Mouse (Mus musculus): ENCODE data around the gene Qsox2. TPM values are rescaled to one million over a fixed set of nuclear protein-coding genes. Genes with fewer than 3 reads are reported as not detected.
A peak's percentile ranks its signal among the peaks of the same experiment; 100 is the strongest.

Gene Qsox2
- total RNA-seq, 4 experiments from 2014 or later = 22.9 to 26.5 (median 24.9) TPM

GRCm38 (mm10) chr2:26225242-26225641, 12.1 kb downstream of the Qsox2 start:
- DNase-seq (ENCODE audit: low spot score in 2 of 2) = no peak

GRCm38 (mm10) chr2:26223961-26224360, 13.4 kb downstream of the Qsox2 start:
- no peak for DNase-seq (ENCODE audit: low spot score in 2 of 2)

- DNase-seq (ENCODE audit: low spot score in 2 of 2) = peak; percentile 27 to 52
Measured at GRCm38 (mm10) chr2:26214526-26214925, 22.8 kb downstream of the Qsox2 start.

- no peak for DNase-seq (ENCODE audit: low spot score in 2 of 2)
Measured at GRCm38 (mm10) chr2:26209566-26209965, 27.8 kb downstream of the Qsox2 start.

GRCm38 (mm10) chr2:26208126-26208789, 29.1 kb downstream of the Qsox2 start, which contains the start of gene Lhx3:
Gene Lhx3 (minus strand): TSS chr2:26208289.
- DNase-seq (ENCODE audit: low spot score in 2 of 2) = peak in 1 of 2 experiments; percentile 38

GRCm38 (mm10) chr2:26207559-26207958, 29.8 kb downstream of the Qsox2 start:
- no peak for DNase-seq (ENCODE audit: low spot score in 2 of 2)

- no peak for DNase-seq (ENCODE audit: low spot score in 2 of 2)
Measured at GRCm38 (mm10) chr2:26205761-26206160, 31.6 kb downstream of the Qsox2 start.

- DNase-seq (ENCODE audit: low spot score in 2 of 2) = no peak
Measured at GRCm38 (mm10) chr2:26205126-26205525, 32.2 kb downstream of the Qsox2 start.

- peak in 1 of 2 experiments; percentile 19 for DNase-seq (ENCODE audit: low spot score in 2 of 2)
Measured at GRCm38 (mm10) chr2:26202849-26203475, 34.4 kb downstream of the Qsox2 start.

GRCm38 (mm10) chr2:26201926-26202848, 35.1 kb downstream of the Qsox2 start:
- no peak for DNase-seq (ENCODE audit: low spot score in 2 of 2)

- DNase-seq (ENCODE audit: low spot score in 2 of 2) = no peak
Measured at GRCm38 (mm10) chr2:26198488-26198887, 38.8 kb downstream of the Qsox2 start.

GRCm38 (mm10) chr2:26194552-26195339, 42.6 kb downstream of the Qsox2 start:
- DNase-seq (ENCODE audit: low spot score in 2 of 2) = no peak

GRCm38 (mm10) chr2:26188517-26188916, 48.8 kb downstream of the Qsox2 start:
- no peak for DNase-seq (ENCODE audit: low spot score in 2 of 2)

GRCm38 (mm10) chr2:26184352-26184751, 53.0 kb downstream of the Qsox2 start:
- no peak for DNase-seq (ENCODE audit: low spot score in 2 of 2)

- DNase-seq (ENCODE audit: low spot score in 2 of 2) = no peak
Measured at GRCm38 (mm10) chr2:26182646-26183045, 54.7 kb downstream of the Qsox2 start.

GRCm38 (mm10) chr2:26177189-26177588, 60.1 kb downstream of the Qsox2 start:
- no peak for DNase-seq (ENCODE audit: low spot score in 2 of 2)

GRCm38 (mm10) chr2:26176731-26177130, 60.6 kb downstream of the Qsox2 start:
- no peak for DNase-seq (ENCODE audit: low spot score in 2 of 2)

GRCm38 (mm10) chr2:26175191-26175590, 62.1 kb downstream of the Qsox2 start:
- no peak for DNase-seq (ENCODE audit: low spot score in 2 of 2)

GRCm38 (mm10) chr2:26172166-26172565, 65.2 kb downstream of the Qsox2 start:
- no peak for DNase-seq (ENCODE audit: low spot score in 2 of 2)

GRCm38 (mm10) chr2:26170376-26170775, 66.9 kb downstream of the Qsox2 start:
- DNase-seq (ENCODE audit: low spot score in 2 of 2) = no peak
